In the genomic region with DNA sequence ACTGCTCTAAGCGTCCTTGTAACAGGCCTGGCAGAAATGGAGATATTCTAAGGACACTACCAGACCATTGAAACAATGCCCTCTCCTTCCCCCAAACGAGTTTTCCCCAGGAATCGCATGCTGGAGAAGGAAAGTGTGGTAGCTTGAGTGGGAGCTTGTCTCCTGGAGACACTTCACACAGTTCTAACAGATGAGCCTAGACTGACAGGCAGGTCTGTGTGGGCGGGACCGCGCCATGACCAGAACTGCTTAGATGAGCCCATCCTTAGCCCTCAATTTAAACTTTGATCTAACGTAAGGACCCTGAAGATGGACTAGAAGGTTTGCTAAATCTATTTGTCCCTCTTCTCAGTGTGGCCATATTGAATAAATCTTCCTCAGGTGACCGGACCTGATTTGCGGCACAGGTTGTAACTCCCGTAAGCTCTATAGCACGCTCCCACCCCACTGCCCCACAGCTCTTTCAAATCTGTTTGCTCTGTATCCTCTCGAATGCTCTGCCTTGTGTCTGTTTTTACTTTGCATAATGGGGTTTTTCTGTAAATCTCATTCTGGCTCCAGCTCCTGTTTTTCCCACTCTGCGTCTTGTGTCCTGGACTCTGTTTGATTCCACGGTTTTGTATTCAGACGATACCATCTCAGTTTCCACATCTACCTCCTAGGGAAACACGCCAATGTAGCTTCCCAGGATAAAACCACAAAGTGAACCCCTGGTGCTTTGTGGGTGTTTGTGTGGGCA, we compare ENCODE assay signal across 20 mouse cellular contexts.
"Had no signal": no experiment of that assay in that cellular context is flagged by ENCODE, and none has a peak within 500 bp of the region (broad histone marks: within the 10 kb centered on the region; RNA-seq: fewer than 3 reads in every experiment).

No protein-coding gene starts in this region.

- DNase-seq: kidney, adult 2 months; kidney, postnatal 25 days; layer of hippocampus, adult 9-11 months; liver, postnatal 0 days; lung, embryonic 14.5 days; right cerebral cortex, adult 18-20 months; thymus, adult 2 months; thymus, postnatal 14 days; thymus, postnatal 4 days had no signal

- H3K27ac ChIP-seq: kidney, postnatal 0 days; layer of hippocampus, adult 2 months; limb, embryonic 12.5 days; limb, embryonic 15.5 days; liver, embryonic 14.5 days; macrophage; midbrain, embryonic 12.5 days; midbrain, embryonic 15.5 days; neural tube, embryonic 12.5 days; neural tube, embryonic 15.5 days; stomach, postnatal 0 days had no signal

- H3K4me3 ChIP-seq: layer of hippocampus, adult 2 months; limb, embryonic 12.5 days; limb, embryonic 15.5 days; midbrain, embryonic 12.5 days; midbrain, embryonic 15.5 days; neural tube, embryonic 12.5 days; neural tube, embryonic 15.5 days had no signal
